Mouse (Mus musculus) lung, adult 18-20 months (tissue): ENCODE data around the gene Rbm7.
"Not testable (repeated sequence)": the region's sequence is repeated elsewhere in the genome, so short reads cannot be mapped to it uniquely, and the experiment has no call there.

Experiments
- DNase-seq, 2 experiments: peaks; one replicate each; pipeline ENCODE4 v3.0.0; 2022; ENCODE audit warnings: mixed read lengths in 2 of 2

Rbm7 gene

GRCm38 (mm10) chr9:48494817-48495547 is at the start of gene Rbm7, which contains the start of gene Gm5617:
TSS of gene Rbm7 (minus strand) at chr9:48495299.
TSS of gene Gm5617 (plus strand) at chr9:48495442.
- DNase-seq, result peak; percentile 94 to 96

GRCm38 (mm10) chr9:48538688-48539087 is 43.6 kb upstream of the Rbm7 start:
- no peak for DNase-seq

GRCm38 (mm10) chr9:48538044-48538645 is 43.0 kb upstream of the Rbm7 start:
- DNase-seq, result no peak

GRCm38 (mm10) chr9:48537616-48538015 is 42.5 kb upstream of the Rbm7 start:
- DNase-seq, result not testable (repeated sequence)

GRCm38 (mm10) chr9:48536414-48536813 is 41.3 kb upstream of the Rbm7 start:
- DNase-seq, result no peak

- DNase-seq, result no peak
These were observed 37.6 kb upstream of the Rbm7 start for GRCm38 (mm10) chr9:48532730-48533129.

- DNase-seq, result no peak
These were observed 37.1 kb upstream of the Rbm7 start for GRCm38 (mm10) chr9:48532203-48532602.

- no peak for DNase-seq
These were observed 36.2 kb upstream of the Rbm7 start for GRCm38 (mm10) chr9:48531294-48531693.

GRCm38 (mm10) chr9:48526520-48526919 is 31.4 kb upstream of the Rbm7 start:
- DNase-seq, result no peak

GRCm38 (mm10) chr9:48525566-48525965 is 30.5 kb upstream of the Rbm7 start:
- no peak for DNase-seq

GRCm38 (mm10) chr9:48520405-48520804 is 25.3 kb upstream of the Rbm7 start:
- not testable (repeated sequence) for DNase-seq

- no peak for DNase-seq
These were observed 22.5 kb upstream of the Rbm7 start for GRCm38 (mm10) chr9:48517372-48518130.

- DNase-seq, result no peak
These were observed 21.7 kb upstream of the Rbm7 start for GRCm38 (mm10) chr9:48516615-48517371.

- DNase-seq, result peak in 1 of 2 experiments; percentile 21
These were observed 20.2 kb upstream of the Rbm7 start for GRCm38 (mm10) chr9:48515332-48515731.

GRCm38 (mm10) chr9:48510134-48510533 is 15.0 kb upstream of the Rbm7 start:
- no peak for DNase-seq

- no peak for DNase-seq
These were observed 9.8 kb upstream of the Rbm7 start for GRCm38 (mm10) chr9:48504741-48505365.

- DNase-seq, result no peak
These were observed 7.9 kb upstream of the Rbm7 start for GRCm38 (mm10) chr9:48503001-48503400.

- no peak for DNase-seq
These were observed 6.1 kb upstream of the Rbm7 start for GRCm38 (mm10) chr9:48501192-48501591.

- no peak for DNase-seq
These were observed 441 bp upstream of the Rbm7 start for GRCm38 (mm10) chr9:48495548-48495932.

GRCm38 (mm10) chr9:48481214-48482134 is 13.6 kb downstream of the Rbm7 start:
- peak; percentile 36 to 56 for DNase-seq
